Mouse (Mus musculus) ES-E14 (cell line): Measurements from ENCODE around the gene Car10.

ENCODE experiments used
- CHD2 ChIP-seq: IDR thresholded peaks from 2 replicates; pipeline ENCODE4 v1.6.1; 2014; ENCODE audit warnings: mild to moderate bottlenecking, low read depth, low read length, inconsistent platforms
- HCFC1 ChIP-seq: IDR thresholded peaks from 2 replicates; pipeline ENCODE4 v1.6.1; 2012; ENCODE audit warnings: low read length, inconsistent platforms, borderline replicate concordance; ENCODE audit not compliant: insufficient read depth
- ZC3H11A ChIP-seq: IDR thresholded peaks from 2 replicates; pipeline ENCODE4 v1.6.1; 2012; ENCODE audit warnings: low read depth, mild to moderate bottlenecking, inconsistent platforms, low read length, borderline replicate concordance

DNA sequence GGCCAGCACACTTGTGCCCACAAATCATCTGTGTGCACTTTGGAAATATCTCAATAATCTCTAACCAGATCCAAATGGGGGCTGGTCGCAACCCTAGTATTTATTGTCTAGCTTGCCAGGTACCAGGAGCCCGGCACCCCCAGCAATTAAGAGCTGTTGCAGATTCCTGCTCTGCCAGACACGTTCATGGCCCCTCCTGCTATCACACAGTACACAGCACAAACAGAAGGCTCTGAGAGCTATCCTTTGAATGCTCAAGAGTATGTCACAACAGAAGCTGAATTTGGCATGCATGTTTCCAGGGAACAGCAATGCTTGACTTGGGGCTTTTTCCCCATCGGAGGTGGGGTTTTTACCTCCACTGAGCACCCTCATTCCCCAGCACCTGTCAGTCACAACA is 483.5 kb downstream of the Car10 start:
- TF ChIP-seq ZC3H11A = no peak
- no peak for TF ChIP-seq HCFC1
- no peak for TF ChIP-seq CHD2
